Comparison of ENCODE assay signal across 11 mouse cellular contexts in the genomic region with DNA sequence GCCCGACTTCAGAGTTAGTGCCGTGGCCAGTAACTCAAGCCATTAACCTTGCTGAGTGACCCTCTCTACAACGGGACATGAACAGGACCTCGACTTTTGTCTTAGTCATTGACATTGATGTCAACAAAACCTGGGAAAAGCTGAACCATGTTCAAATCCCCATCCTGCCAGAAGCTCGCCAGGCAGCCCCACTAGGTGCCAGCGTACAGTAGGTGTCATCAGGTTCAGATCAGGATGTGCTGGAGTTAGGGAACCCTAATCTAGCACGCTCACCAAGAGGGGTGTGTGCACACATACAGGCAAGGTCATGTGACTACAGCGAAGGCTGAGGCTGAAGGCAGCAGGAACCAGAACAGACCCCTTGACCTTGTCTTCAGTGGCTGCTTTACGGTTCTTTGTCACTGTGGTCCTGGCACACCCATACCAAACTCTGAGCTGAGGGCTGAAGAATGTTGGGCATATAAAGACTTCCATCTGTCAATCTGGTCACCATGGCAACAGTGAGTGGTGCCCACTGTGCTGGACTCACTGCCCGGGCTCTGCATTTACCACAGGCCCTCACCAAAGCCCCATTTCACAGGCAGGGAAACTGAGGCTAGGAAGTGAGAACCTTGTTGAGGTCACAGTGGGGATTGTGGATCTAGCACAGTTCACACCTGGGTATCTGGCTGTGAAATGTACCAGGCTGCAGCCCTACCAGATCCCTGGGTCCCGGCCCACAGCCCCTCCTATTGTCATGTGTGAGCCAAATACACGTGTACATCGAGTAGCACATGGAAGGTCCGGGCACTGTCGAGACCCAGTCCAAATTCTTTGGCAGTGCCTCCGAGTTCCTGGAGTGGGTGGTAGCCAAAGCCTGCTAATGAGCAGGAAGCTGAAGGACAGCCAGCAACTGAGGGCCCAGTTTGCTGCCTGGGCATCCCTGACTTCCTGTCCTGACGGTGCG. TPM values are rescaled to one million over a fixed set of nuclear protein-coding genes. Genes with fewer than 3 reads are reported as not detected.
DNase-seq lines count a peak whose midpoint lies in the region; ATAC-seq lines count a peak whose summit lies in the region.
"Had no signal": no experiment of that assay in that cellular context is flagged by ENCODE, and none has a peak within 500 bp of the region (broad histone marks: within the 10 kb centered on the region; RNA-seq: fewer than 3 reads in every experiment).

No protein-coding gene starts in this region.

- ATAC-seq in hindbrain, embryonic 16.5 days, result peak; percentile 69

- intact Hi-C loops in left cerebral cortex, postnatal 14 days (cut with DNase I), result no loop called here
- intact Hi-C loops in left cerebral cortex, postnatal 36 days (cut with DNase I), result no loop called here

- DNase-seq in left cerebral cortex, postnatal 14 days (ENCODE audit: low spot score in 2 of 2), result peak; percentile 30 to 35
- DNase-seq in left cerebral cortex, postnatal 36 days (ENCODE audit: low spot score in 2 of 2), result no peak
- DNase-seq in brain, adult 2 months (ENCODE audit: low read depth, low spot score), result peak; percentile 93
- peak; percentile 80 for DNase-seq in cerebellum, adult 8-10 months
- DNase-seq in ovary, adult 18-20 months (ENCODE audit: low spot score), result no peak
- no peak for DNase-seq in left cerebral cortex, adult 9 months (ENCODE audit: low spot score in 2 of 2)
- DNase-seq: adrenal gland, postnatal 25 days; liver had no signal

- no peaks in the 10 kb centered on the region for H3K27me3 ChIP-seq in hindbrain, embryonic 16.5 days (replicated peaks; ENCODE audit: control insufficient read depth, insufficient read depth, low read length)
- H3K27me3 ChIP-seq: heart, embryonic 15.5 days had no signal

- WGBS in hindbrain, embryonic 16.5 days, result 64% methylated on average over 18 of the region's 18 CpGs

- peak overlapping the region; percentile 71; the same call in 1 of the 2 replicates for H3K27ac ChIP-seq in hindbrain, embryonic 16.5 days (ENCODE audit: low read depth, low read length)
- H3K27ac ChIP-seq: heart, embryonic 15.5 days had no signal

- peaks cover 16% of the 10 kb centered on the region for H3K4me1 ChIP-seq in hindbrain, embryonic 16.5 days (ENCODE audit: control insufficient read depth, insufficient read depth, low read depth, low read length)

- H3K4me2 ChIP-seq in hindbrain, embryonic 16.5 days (ENCODE audit: low read length), result 0 out of 2 replicates have a peak overlapping the region, but pooled peaks have one; percentile 10
- H3K4me2 ChIP-seq: heart, embryonic 15.5 days had no signal

- no peak overlapping the region for H3K9ac ChIP-seq in hindbrain, embryonic 16.5 days (ENCODE audit: low read depth, low read length)
- H3K9ac ChIP-seq: heart, embryonic 15.5 days had no signal

- H3K4me3 ChIP-seq in hindbrain, embryonic 16.5 days (ENCODE audit: low read length), result no peak overlapping the region
- H3K4me3 ChIP-seq: heart, embryonic 15.5 days had no signal

- H3K36me3 ChIP-seq in hindbrain, embryonic 16.5 days (ENCODE audit: control insufficient read depth, insufficient read depth, low read length), result no peaks in the 10 kb centered on the region
- H3K36me3 ChIP-seq: G1E; heart, embryonic 15.5 days had no signal

- H3K9me3 ChIP-seq in hindbrain, embryonic 16.5 days (ENCODE audit: control insufficient read depth, low read length), result no peaks in the 10 kb centered on the region
- H3K9me3 ChIP-seq: heart, embryonic 15.5 days had no signal

RNA-seq across cellular contexts. Expression of a gene that starts 30.4 kb away (rescaled TPM):
- total RNA-seq in left cerebral cortex, postnatal 14 days (2021), result 10 to 100 TPM; 51.3 to 56.4 TPM
- total RNA-seq in left cerebral cortex, postnatal 36 days (2021), result 10 to 100 TPM; 30.5 to 36.2 TPM
- 47.9 and 54.9 TPM in 2 replicates for polyA plus RNA-seq in hindbrain, embryonic 16.5 days (2015; fragmentation: Nextera tagmentation; extraction: Ambion mirVana)
- polyA plus RNA-seq: G1E had no signal

RNA-seq across cellular contexts. Expression of a gene that starts 30.5 kb away (rescaled TPM):
- total RNA-seq in left cerebral cortex, postnatal 14 days (2021), result 1 to 10 TPM; 1.1 to 1.8 TPM
- total RNA-seq in left cerebral cortex, postnatal 36 days (2021), result 1 to 10 TPM; 1.1 to 1.3 TPM
- 16.5 and 17.2 TPM in 2 replicates for polyA plus RNA-seq in hindbrain, embryonic 16.5 days (2015; fragmentation: Nextera tagmentation; extraction: Ambion mirVana)
- polyA plus RNA-seq: G1E had no signal

Comparison
In these comparisons a context has a peak if more than half of its experiments do, and no peak if none do; other contexts are left out.
1. DNase-seq: peak in left cerebral cortex, postnatal 14 days (2 of 2), brain, adult 2 months (single experiment) and cerebellum, adult 8-10 months (single experiment); none in left cerebral cortex, postnatal 36 days (0 of 2), ovary, adult 18-20 months (single experiment) and left cerebral cortex, adult 9 months (0 of 2).